Mouse (Mus musculus) MEL (cell line): ENCODE measurements around the gene Tiam1. TPM values are rescaled to one million over a fixed set of nuclear protein-coding genes. Genes with fewer than 3 reads are reported as not detected.

ENCODE experiments used
- DNase-seq: peaks from one replicate; pipeline ENCODE4 v3.0.0; 2011; ENCODE audit warnings: low read depth, low spot score
- H3K27ac ChIP-seq: 2 replicates; pipeline ENCODE4 v1.5.1; 2012; ENCODE audit warnings: low read depth, mild to moderate bottlenecking, control low read depth, low read length, moderate library complexity; ENCODE audit not compliant: control insufficient read depth
- H3K27me3 ChIP-seq, 2 experiments: fragments of 150-350 bp in 1 of 2; sonication (generic) in 1 of 2; 2 replicates each; pipeline ENCODE4 v1.6.1; 2012; ENCODE audit warnings: low read length in 2 of 2, mild to moderate bottlenecking in 2 of 2, improper control_type of control experiment in 1 of 2, moderate library complexity in 1 of 2; ENCODE audit not compliant: insufficient read depth in 2 of 2, control insufficient read depth in 1 of 2
- H3K36me3 ChIP-seq, 2 experiments: 2 replicates each; pipeline ENCODE4 v1.6.1; 2012 to 2014; ENCODE audit warnings: low read length in 2 of 2, improper control_type of control experiment in 1 of 2, inconsistent platforms in 1 of 2, mild to moderate bottlenecking in 1 of 2; ENCODE audit not compliant: insufficient read depth in 2 of 2, control insufficient read depth in 1 of 2
- H3K4me1 ChIP-seq, 2 experiments: fragments of 150-350 bp in 1 of 2; sonication (generic) in 1 of 2; 2 replicates each; pipeline ENCODE4 v1.6.1; 2012; ENCODE audit warnings: low read length in 2 of 2, improper control_type of control experiment in 1 of 2, mild to moderate bottlenecking in 1 of 2; ENCODE audit not compliant: insufficient read depth in 2 of 2, control insufficient read depth in 1 of 2
- H3K4me3 ChIP-seq, 2 experiments: fragments of 150-350 bp in 1 of 2; sonication (generic) in 1 of 2; 2 replicates each; pipeline ENCODE4 v1.5.1; 2012; ENCODE audit warnings: low read depth in 2 of 2, low read length in 2 of 2, mild to moderate bottlenecking in 2 of 2, moderate library complexity in 2 of 2, control low read depth in 1 of 2, improper control_type of control experiment in 1 of 2; ENCODE audit not compliant: control insufficient read depth in 1 of 2, insufficient read depth in 1 of 2
- H3K79me2 ChIP-seq: 2 replicates; pipeline ENCODE4 v1.6.1; 2012; ENCODE audit warnings: mild to moderate bottlenecking, low read length, moderate library complexity; ENCODE audit not compliant: control insufficient read depth, poor library complexity, insufficient read depth
- H3K9ac ChIP-seq: 2 replicates; pipeline ENCODE4 v1.6.1; 2012; ENCODE audit warnings: low read depth, mild to moderate bottlenecking, control low read depth, low read length, moderate library complexity; ENCODE audit not compliant: control insufficient read depth, poor library complexity, severe bottlenecking
- H3K9me3 ChIP-seq: fragments of 150-350 bp; sonication (generic); replicated peaks from 2 replicates; pipeline ENCODE4 v1.6.1; 2012; ENCODE audit warnings: mild to moderate bottlenecking, low read length, improper control_type of control experiment, moderate library complexity; ENCODE audit not compliant: insufficient read depth
- BHLHE40 ChIP-seq: IDR thresholded peaks from 2 replicates; pipeline ENCODE4 v1.6.1; 2012; ENCODE audit warnings: low read depth, mild to moderate bottlenecking, inconsistent platforms, low read length, improper control_type of control experiment, borderline replicate concordance
- CHD2 ChIP-seq: IDR thresholded peaks from 2 replicates; pipeline ENCODE4 v1.6.1; 2011; ENCODE audit warnings: low read length, improper control_type of control experiment
- E2F4 ChIP-seq: IDR thresholded peaks from 2 replicates; pipeline ENCODE4 v1.6.1; 2011; ENCODE audit warnings: low read depth, low read length, improper control_type of control experiment, borderline replicate concordance
- ELF1 ChIP-seq: IDR thresholded peaks from 2 replicates; pipeline ENCODE4 v1.6.1; 2014; ENCODE audit warnings: low read depth, mild to moderate bottlenecking, inconsistent platforms, low read length, improper control_type of control experiment, moderate library complexity
- EP300 ChIP-seq, 2 experiments: IDR thresholded peaks; 2 replicates each; pipeline ENCODE4 v1.6.1; 2011; ENCODE audit warnings: improper control_type of control experiment in 2 of 2, low read length in 2 of 2, low read depth in 1 of 2, mild to moderate bottlenecking in 1 of 2
- ETS1 ChIP-seq: IDR thresholded peaks from 2 replicates; pipeline ENCODE4 v1.6.1; 2012; ENCODE audit warnings: low read depth, mild to moderate bottlenecking, inconsistent platforms, low read length, improper control_type of control experiment, moderate library complexity
- GATA1 ChIP-seq: IDR thresholded peaks from 2 replicates; pipeline ENCODE4 v1.6.1; 2011; ENCODE audit warnings: low read depth, low read length, improper control_type of control experiment
- JUND ChIP-seq: IDR thresholded peaks from 2 replicates; pipeline ENCODE4 v1.6.1; 2011; ENCODE audit warnings: low read depth, mild to moderate bottlenecking, improper control_type of control experiment, low read length
- KAT2A ChIP-seq: conservative IDR thresholded peaks from 2 replicates; pipeline ENCODE4 v1.6.1; 2012; ENCODE audit warnings: low read depth, low read length, improper control_type of control experiment, inconsistent platforms
- MAX ChIP-seq: IDR thresholded peaks from 2 replicates; pipeline ENCODE4 v1.6.1; 2011; ENCODE audit warnings: low read length, improper control_type of control experiment
- MAZ ChIP-seq: IDR thresholded peaks from 2 replicates; pipeline ENCODE4 v1.6.1; 2012; ENCODE audit warnings: low read depth, mild to moderate bottlenecking, inconsistent platforms, low read length, improper control_type of control experiment
- MEF2A ChIP-seq: IDR thresholded peaks from 2 replicates; pipeline ENCODE4 v1.6.1; 2014; ENCODE audit warnings: low read depth, mild to moderate bottlenecking, inconsistent platforms, low read length, improper control_type of control experiment; ENCODE audit not compliant: poor library complexity, insufficient replicate concordance, severe bottlenecking; ENCODE audit errors: extremely low read depth
- MXI1 ChIP-seq: IDR thresholded peaks from 2 replicates; pipeline ENCODE4 v1.6.1; 2011; ENCODE audit warnings: mild to moderate bottlenecking, low read depth, low read length, improper control_type of control experiment
- MYB ChIP-seq: IDR thresholded peaks from 2 replicates; pipeline ENCODE4 v1.6.1; 2011; ENCODE audit warnings: mild to moderate bottlenecking, low read depth, low read length, improper control_type of control experiment
- NELFE ChIP-seq: IDR thresholded peaks from 2 replicates; pipeline ENCODE4 v1.6.1; 2011; ENCODE audit warnings: low read depth, low read length, improper control_type of control experiment
- NRF1 ChIP-seq: IDR thresholded peaks from 2 replicates; pipeline ENCODE4 v1.6.1; 2014; ENCODE audit warnings: low read depth, mild to moderate bottlenecking, inconsistent platforms, low read length, improper control_type of control experiment, moderate library complexity; ENCODE audit not compliant: poor library complexity, insufficient read depth, severe bottlenecking
- POLR2A ChIP-seq, 2 experiments: IDR thresholded peaks; 2 replicates each; pipeline ENCODE4 v1.6.1; 2011 to 2012; ENCODE audit warnings: low read length in 2 of 2, mild to moderate bottlenecking in 2 of 2, control low read depth in 1 of 2, improper control_type of control experiment in 1 of 2, low read depth in 1 of 2, moderate library complexity in 1 of 2; ENCODE audit not compliant: control insufficient read depth in 1 of 2, insufficient read depth in 1 of 2, poor library complexity in 1 of 2
- RCOR1 ChIP-seq: IDR thresholded peaks from 2 replicates; pipeline ENCODE4 v1.6.1; 2012; ENCODE audit warnings: low read depth, mild to moderate bottlenecking, inconsistent platforms, low read length, improper control_type of control experiment
- SIN3A ChIP-seq: IDR thresholded peaks from 2 replicates; pipeline ENCODE4 v1.6.1; 2012; ENCODE audit warnings: low read length, improper control_type of control experiment, inconsistent platforms
- SMC3 ChIP-seq: IDR thresholded peaks from 2 replicates; pipeline ENCODE4 v1.6.1; 2011; ENCODE audit warnings: low read depth, low read length, improper control_type of control experiment
- TAL1 ChIP-seq: IDR thresholded peaks from 2 replicates; pipeline ENCODE4 v1.6.1; 2012; ENCODE audit warnings: mild to moderate bottlenecking, inconsistent platforms, low read length, moderate library complexity, mixed read lengths
- TBP ChIP-seq: IDR thresholded peaks from 2 replicates; pipeline ENCODE4 v1.8.0; 2011; ENCODE audit warnings: low read depth, low read length, improper control_type of control experiment
- TCF12 ChIP-seq: IDR thresholded peaks from 2 replicates; pipeline ENCODE4 v1.6.1; 2014; ENCODE audit warnings: low read depth, mild to moderate bottlenecking, inconsistent platforms, low read length, improper control_type of control experiment, moderate library complexity
- USF1 ChIP-seq: IDR thresholded peaks from 2 replicates; pipeline ENCODE4 v1.6.1; 2014; ENCODE audit warnings: low read depth, mild to moderate bottlenecking, inconsistent platforms, low read length, improper control_type of control experiment, moderate library complexity
- ZMIZ1 ChIP-seq: IDR thresholded peaks from 2 replicates; pipeline ENCODE4 v1.6.1; 2012; ENCODE audit warnings: low read depth, mild to moderate bottlenecking, inconsistent platforms, low read length, improper control_type of control experiment, moderate library complexity
- ZNF384 ChIP-seq: IDR thresholded peaks from 2 replicates; pipeline ENCODE4 v1.6.1; 2012; ENCODE audit warnings: low read depth, mild to moderate bottlenecking, inconsistent platforms, low read length, improper control_type of control experiment
- polyA plus RNA-seq, 2 experiments: library from polyadenylated mRNA; stranded (reverse) in 1 of 2; unstranded in 1 of 2; fragments of >175 nt in 1 of 2; fragments of >200 nt in 1 of 2; gene quantifications; 2 replicates each; pipeline versions ENCODE4 v1.2.1 to v1.2.4; 2012; ENCODE audit warnings: low replicate concordance in 2 of 2, low read depth in 1 of 2; ENCODE audit not compliant: insufficient read length in 2 of 2, insufficient read depth in 1 of 2, missing spikeins in 1 of 2
- total RNA-seq: library from RNA; depleted of rRNA; stranded (reverse); fragments of 300-350 nt; gene quantifications from 2 replicates; pipeline ENCODE4 v1.2.3, GENCODE M21; 2012

Gene Tiam1
- total and polyA plus RNA-seq, 3 experiments = 15.0 to 23.9 (median 19.9) TPM

DNA sequence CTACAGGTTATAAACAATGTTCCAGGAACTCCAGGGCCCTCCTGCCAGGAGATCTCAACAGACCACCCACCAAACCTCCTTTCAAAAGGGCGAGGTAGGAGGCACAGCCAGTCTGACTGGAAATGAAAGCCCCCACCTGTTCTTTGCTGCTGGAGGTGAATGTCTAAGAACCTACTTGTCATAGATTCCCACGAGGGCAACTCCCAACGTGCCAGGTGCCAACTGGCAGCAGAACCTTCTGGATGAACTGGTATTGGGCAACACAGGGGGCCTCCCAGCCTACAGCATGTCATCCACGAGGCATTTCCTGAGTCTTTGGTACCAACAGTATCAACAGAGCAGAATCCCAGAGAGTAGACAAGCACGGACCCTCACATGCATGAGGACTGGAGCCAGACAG lies 282.0 kb downstream of the Tiam1 start:
- Histone ChIP-seq H3K79me2 (no peaks in the 10 kb centered on the region), H3K27ac (no peak overlapping the region), H3K36me3 (no peaks in the 10 kb centered on the region), H3K9ac (no peak overlapping the region), H3K4me3 (no peak overlapping the region), H3K27me3 (no peaks in the 10 kb centered on the region), H3K9me3 (no peaks in the 10 kb centered on the region), H3K4me1 (no peaks in the 10 kb centered on the region)
- TF ChIP-seq ELF1 (no peak), NRF1 (no peak), NELFE (no peak), BHLHE40 (no peak), MEF2A (no peak), EP300 (IDR thresholded peaks at IDR 0.05; ENCODE audit: low read depth in 1 of 2, low read length in 2 of 2) (no peak), MAX (no peak), USF1 (no peak), ETS1 (no peak), ZNF384 (no peak), CHD2 (no peak), RCOR1 (no peak), KAT2A (no peak), ZMIZ1 (no peak), SIN3A (no peak), E2F4 (no peak), SMC3 (no peak), POLR2A (IDR thresholded peaks at IDR 0.05; ENCODE audit: control insufficient read depth in 1 of 2, insufficient read depth in 1 of 2, low read depth in 1 of 2, low read length in 2 of 2, poor library complexity in 1 of 2) (no peak)
- DNase-seq = no peak

DNA sequence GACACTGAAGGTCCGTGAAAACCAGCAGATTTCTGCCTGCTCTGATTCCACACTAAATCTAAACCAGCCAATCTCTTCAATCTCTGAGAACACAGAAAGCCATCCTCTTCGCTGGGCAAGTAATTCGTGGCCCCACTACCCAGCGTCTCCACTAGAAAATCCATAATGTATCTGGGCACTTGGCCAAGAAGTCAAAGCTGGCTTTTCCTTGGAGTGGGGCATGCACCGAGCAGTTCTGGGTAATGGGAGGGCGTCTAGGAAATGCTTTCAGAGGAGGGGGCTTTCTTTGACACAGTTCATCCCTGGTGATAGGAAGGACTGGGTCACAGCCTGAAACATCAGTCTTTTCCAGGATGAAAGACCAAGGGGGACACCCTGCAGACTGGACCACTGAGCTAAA lies 282.9 kb downstream of the Tiam1 start:
- H3K9ac ChIP-seq = no peak overlapping the region
- H3K9me3 ChIP-seq = no peaks in the 10 kb centered on the region
- no peak for DNase-seq
- no peak overlapping the region for H3K4me3 ChIP-seq
- H3K27ac ChIP-seq = no peak overlapping the region
- no peaks in the 10 kb centered on the region for H3K4me1 ChIP-seq
- no peak for TF ChIP-seq KAT2A
- no peak for TF ChIP-seq USF1
- no peak for TF ChIP-seq TAL1
- no peak for TF ChIP-seq MXI1
- no peak for TF ChIP-seq POLR2A (IDR thresholded peaks at IDR 0.05; ENCODE audit: control insufficient read depth in 1 of 2, insufficient read depth in 1 of 2, low read depth in 1 of 2, low read length in 2 of 2, poor library complexity in 1 of 2)
- TF ChIP-seq MAX = no peak
- TF ChIP-seq TBP = no peak
- no peak for TF ChIP-seq ELF1
- TF ChIP-seq E2F4 = no peak
- TF ChIP-seq MYB = no peak
- TF ChIP-seq ETS1 = no peak
- TF ChIP-seq MAZ = no peak
- no peak for TF ChIP-seq TCF12
- no peak for TF ChIP-seq ZMIZ1
- TF ChIP-seq GATA1 = no peak
- no peak for TF ChIP-seq JUND
- TF ChIP-seq, all 39 proteins: peak for 0
- no peaks in the 10 kb centered on the region for H3K79me2 ChIP-seq
- no peaks in the 10 kb centered on the region for H3K36me3 ChIP-seq
- no peaks in the 10 kb centered on the region for H3K27me3 ChIP-seq
